ENCODE assay signal across 8 mouse cellular contexts in the genomic region with DNA sequence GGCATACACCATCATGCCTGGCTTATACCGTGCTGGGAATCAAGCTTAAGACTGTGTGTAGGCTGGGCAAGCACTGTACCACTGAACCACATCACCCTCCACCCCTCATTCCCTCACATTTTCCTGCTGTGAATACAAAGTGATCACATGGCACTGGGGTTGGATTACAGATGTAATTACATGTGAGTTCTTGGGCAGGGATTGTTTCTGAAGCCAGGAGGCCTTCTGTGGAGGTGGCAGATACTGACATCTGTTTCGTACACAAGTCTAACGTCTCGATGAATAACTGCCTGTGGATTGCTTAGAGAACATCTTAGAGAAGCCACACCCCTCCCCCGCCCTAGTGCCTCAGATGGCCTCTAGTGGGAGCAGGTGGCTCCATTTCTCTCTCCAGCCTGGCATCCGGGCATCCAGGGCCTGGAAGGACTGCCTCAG.
DNase-seq lines count a peak whose midpoint lies in the region; ATAC-seq lines count a peak whose summit lies in the region.

No protein-coding gene starts in this region.

- H3K27ac ChIP-seq in heart, embryonic 16.5 days (ENCODE audit: low read length): no peak overlapping the region
- no peak overlapping the region for H3K27ac ChIP-seq in forebrain, embryonic 15.5 days (replicated peaks)
- no peak overlapping the region for H3K27ac ChIP-seq in neural tube, embryonic 14.5 days (ENCODE audit: low read depth, low read length)

- H3K4me1 ChIP-seq in heart, embryonic 16.5 days (ENCODE audit: control insufficient read depth, insufficient read depth, low read length): peaks cover 25% of the 10 kb centered on the region
- H3K4me1 ChIP-seq in forebrain, embryonic 15.5 days: peaks cover 8% of the 10 kb centered on the region
- 0 out of 2 replicates have a peak, but pooled peaks cover 3% of the 10 kb centered on the region for H3K4me1 ChIP-seq in neural tube, embryonic 14.5 days (ENCODE audit: control insufficient read depth, insufficient read depth, low read length)

- 58% methylated on average over 6 of the region's 6 CpGs for WGBS in heart, embryonic 16.5 days
- WGBS in forebrain, embryonic 15.5 days: 41% methylated on average over 6 of the region's 6 CpGs
- WGBS in neural tube, embryonic 14.5 days: 40% methylated on average over 6 of the region's 6 CpGs

- no peak for DNase-seq in heart, adult 18-20 months
- DNase-seq in 416B (ENCODE audit: low read depth): peak; percentile 24
- peak; percentile 60 for DNase-seq in adipocyte (ENCODE audit: low spot score)
- DNase-seq in kidney, postnatal 14 days: peak; percentile 64
- no peak for DNase-seq in c-Kit-positive CD71-positive TER-119-positive erythroid progenitor cells, embryonic 14.5 days (ENCODE audit: low spot score)

- H3K27me3 ChIP-seq in heart, embryonic 16.5 days (ENCODE audit: control insufficient read depth, insufficient read depth, low read length): no peaks in the 10 kb centered on the region
- H3K27me3 ChIP-seq in forebrain, embryonic 15.5 days: no peaks in the 10 kb centered on the region
- no peaks in the 10 kb centered on the region for H3K27me3 ChIP-seq in neural tube, embryonic 14.5 days (ENCODE audit: control insufficient read depth, insufficient read depth, low read length)

- no peak for ATAC-seq in heart, embryonic 16.5 days (replicated peaks; ENCODE audit: extremely low read depth, insufficient read depth, low FRiP score)
- 0 out of 2 replicates have a peak, but pooled peaks have one; percentile 35 for ATAC-seq in forebrain, embryonic 15.5 days (replicated peaks)
- ATAC-seq in neural tube, embryonic 14.5 days (ENCODE audit: low read depth): 0 out of 2 replicates have a peak, but pooled peaks have one; percentile 28

- H3K4me3 ChIP-seq in heart, embryonic 16.5 days (ENCODE audit: low read length): no peak overlapping the region
- no peak overlapping the region for H3K4me3 ChIP-seq in forebrain, embryonic 15.5 days
- H3K4me3 ChIP-seq in neural tube, embryonic 14.5 days (ENCODE audit: low read depth, low read length): no peak overlapping the region

- no peaks in the 10 kb centered on the region for H3K36me3 ChIP-seq in heart, embryonic 16.5 days (ENCODE audit: control insufficient read depth, insufficient read depth)
- no peaks in the 10 kb centered on the region for H3K36me3 ChIP-seq in forebrain, embryonic 15.5 days
- H3K36me3 ChIP-seq in neural tube, embryonic 14.5 days (ENCODE audit: control insufficient read depth, insufficient read depth, low read length): no peaks in the 10 kb centered on the region

- 0 out of 2 replicates have a peak overlapping the region, but pooled peaks have one; percentile 3 for H3K9ac ChIP-seq in heart, embryonic 16.5 days (ENCODE audit: low read length)
- H3K9ac ChIP-seq in forebrain, embryonic 15.5 days (replicated peaks): no peak overlapping the region
- H3K9ac ChIP-seq in neural tube, embryonic 14.5 days (replicated peaks; ENCODE audit: low read depth, low read length): no peak overlapping the region

- no peaks in the 10 kb centered on the region for H3K9me3 ChIP-seq in heart, embryonic 16.5 days (replicated peaks; ENCODE audit: control insufficient read depth, low read length)
- no peaks in the 10 kb centered on the region for H3K9me3 ChIP-seq in forebrain, embryonic 15.5 days
- H3K9me3 ChIP-seq in neural tube, embryonic 14.5 days (ENCODE audit: control insufficient read depth, low read length): no peaks in the 10 kb centered on the region

- H3K4me2 ChIP-seq in heart, embryonic 16.5 days (ENCODE audit: low read depth, low read length): no peak overlapping the region
- no peak overlapping the region for H3K4me2 ChIP-seq in forebrain, embryonic 15.5 days (replicated peaks)
- H3K4me2 ChIP-seq in neural tube, embryonic 14.5 days (ENCODE audit: low read depth, low read length): no peak overlapping the region

Comparison
In these comparisons a context has a peak if more than half of its experiments do, and no peak if none do; other contexts are left out.
1. DNase-seq: peak in 416B (single experiment), adipocyte (single experiment) and kidney, postnatal 14 days (single experiment); none in heart, adult 18-20 months (0 of 2) and c-Kit-positive CD71-positive TER-119-positive erythroid progenitor cells, embryonic 14.5 days (single experiment).